Mouse (Mus musculus): ENCODE results near the gene Zfp92. TPM values are rescaled to one million over a fixed set of nuclear protein-coding genes. Genes with fewer than 3 reads are reported as not detected.

Zfp92 gene
- polyA plus RNA-seq, 1 experiment from 2014 or later, result 0.21 TPM

DNA sequence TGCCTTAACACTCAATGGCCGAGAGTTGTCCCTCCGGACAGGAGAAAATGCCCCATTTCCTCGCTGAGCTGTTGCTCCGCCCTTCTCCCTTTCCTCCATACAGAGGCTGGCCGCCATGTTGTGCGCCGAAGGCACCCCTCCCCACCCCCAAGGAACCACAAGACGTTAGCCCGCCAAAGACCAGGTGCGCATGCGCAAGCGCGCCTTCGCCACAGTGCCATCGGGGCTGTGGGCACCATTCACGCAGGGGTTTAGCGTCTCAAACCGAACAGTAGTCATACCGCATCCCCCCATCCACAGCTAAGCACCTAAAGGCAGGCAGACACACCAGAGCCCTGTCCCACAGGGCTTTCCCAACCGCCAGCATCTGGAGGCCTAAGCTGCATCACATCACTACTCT is 9.9 kb upstream of the Zfp92 start:
- WGBS, result 90% methylated on average over 19 of the region's 20 CpGs
- no peaks in the 10 kb centered on the region for H3K36me3 ChIP-seq (ENCODE audit: control insufficient read depth, insufficient read depth)
- no peak overlapping the region for H3K27ac ChIP-seq (ENCODE audit: low read depth, low read length)
- H3K9me3 ChIP-seq (ENCODE audit: control insufficient read depth), result no peaks in the 10 kb centered on the region
- no peaks in the 10 kb centered on the region for H3K27me3 ChIP-seq (replicated peaks; ENCODE audit: control insufficient read depth, insufficient read depth, low read length)
- H3K9ac ChIP-seq (ENCODE audit: low read depth, low read length), result no peak overlapping the region
- no peak overlapping the region for H3K4me2 ChIP-seq (replicated peaks; ENCODE audit: low read depth)
- no peak overlapping the region for H3K4me3 ChIP-seq (ENCODE audit: low read depth, low read length)
- no peak for ATAC-seq
- no peak for TF ChIP-seq CTCF (IDR thresholded peaks at IDR 0.05; ENCODE audit: low read depth)
- H3K4me1 ChIP-seq (replicated peaks; ENCODE audit: control insufficient read depth, insufficient read depth, low read length), result no peaks in the 10 kb centered on the region

DNA sequence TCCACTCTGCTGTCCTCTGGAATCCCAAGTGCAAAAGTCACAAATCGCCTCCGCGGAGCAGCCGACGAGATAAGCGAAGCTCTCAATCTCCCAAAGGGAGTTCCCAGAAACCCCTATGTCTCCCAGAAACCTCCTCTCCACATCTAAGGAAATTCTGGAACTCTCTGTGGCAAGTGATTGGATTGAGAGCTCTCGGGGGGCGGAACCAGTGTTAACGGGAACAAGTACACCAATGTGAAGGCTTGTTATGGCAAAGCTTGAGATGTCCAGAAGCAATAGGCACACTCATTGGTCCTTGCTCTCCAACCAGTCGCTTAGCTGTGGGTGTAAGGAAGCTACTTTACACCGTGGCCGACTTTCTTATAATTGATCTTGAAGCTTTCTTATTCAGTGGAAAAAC is 9.3 kb upstream of the Zfp92 start:
- TF ChIP-seq CTCF (IDR thresholded peaks at IDR 0.05; ENCODE audit: low read depth), result no peak
- ATAC-seq, result no peak
- H3K36me3 ChIP-seq (ENCODE audit: control insufficient read depth, insufficient read depth), result no peaks in the 10 kb centered on the region
- H3K4me3 ChIP-seq (ENCODE audit: low read depth, low read length), result no peak overlapping the region
- no peaks in the 10 kb centered on the region for H3K4me1 ChIP-seq (replicated peaks; ENCODE audit: control insufficient read depth, insufficient read depth, low read length)
- WGBS, result 93% methylated on average over 12 of the region's 12 CpGs
- H3K27me3 ChIP-seq (replicated peaks; ENCODE audit: control insufficient read depth, insufficient read depth, low read length), result no peaks in the 10 kb centered on the region
- H3K4me2 ChIP-seq (replicated peaks; ENCODE audit: low read depth), result no peak overlapping the region
- H3K9ac ChIP-seq (ENCODE audit: low read depth, low read length), result no peak overlapping the region
- H3K27ac ChIP-seq (ENCODE audit: low read depth, low read length), result no peak overlapping the region
- H3K9me3 ChIP-seq (ENCODE audit: control insufficient read depth), result no peaks in the 10 kb centered on the region

DNA sequence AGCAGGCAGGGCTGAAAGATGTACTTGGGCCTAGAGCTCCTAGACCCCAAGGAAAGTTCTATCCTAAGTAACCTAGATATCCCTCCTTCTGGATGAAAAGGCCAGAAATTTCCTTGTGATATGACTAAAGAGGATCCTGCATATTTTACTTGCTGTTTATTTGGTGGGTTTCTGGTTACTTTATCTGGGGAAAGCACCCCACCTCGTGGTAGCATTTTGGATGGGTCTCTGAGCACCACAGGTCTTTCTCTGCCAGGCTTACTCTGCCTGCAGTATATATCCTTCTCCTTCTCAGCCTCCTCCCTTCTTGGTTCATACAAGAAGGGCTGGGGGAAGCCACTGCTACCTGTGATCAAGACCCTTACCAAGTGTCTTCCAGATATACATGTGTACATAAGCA is 1.9 kb downstream of the Zfp92 start:
- H3K4me2 ChIP-seq (replicated peaks; ENCODE audit: low read depth), result no peak overlapping the region
- no peaks in the 10 kb centered on the region for H3K27me3 ChIP-seq (replicated peaks; ENCODE audit: control insufficient read depth, insufficient read depth, low read length)
- H3K9me3 ChIP-seq (ENCODE audit: control insufficient read depth), result no peaks in the 10 kb centered on the region
- no peak for ATAC-seq
- no peak for TF ChIP-seq CTCF (IDR thresholded peaks at IDR 0.05; ENCODE audit: low read depth)
- H3K36me3 ChIP-seq (ENCODE audit: control insufficient read depth, insufficient read depth), result no peaks in the 10 kb centered on the region
- no peak overlapping the region for H3K27ac ChIP-seq (ENCODE audit: low read depth, low read length)
- WGBS, result 19% methylated on average over 1 of the region's 1 CpGs
- H3K9ac ChIP-seq (ENCODE audit: low read depth, low read length), result no peak overlapping the region
- no peaks in the 10 kb centered on the region for H3K4me1 ChIP-seq (replicated peaks; ENCODE audit: control insufficient read depth, insufficient read depth, low read length)
- H3K4me3 ChIP-seq (ENCODE audit: low read depth, low read length), result no peak overlapping the region

DNA sequence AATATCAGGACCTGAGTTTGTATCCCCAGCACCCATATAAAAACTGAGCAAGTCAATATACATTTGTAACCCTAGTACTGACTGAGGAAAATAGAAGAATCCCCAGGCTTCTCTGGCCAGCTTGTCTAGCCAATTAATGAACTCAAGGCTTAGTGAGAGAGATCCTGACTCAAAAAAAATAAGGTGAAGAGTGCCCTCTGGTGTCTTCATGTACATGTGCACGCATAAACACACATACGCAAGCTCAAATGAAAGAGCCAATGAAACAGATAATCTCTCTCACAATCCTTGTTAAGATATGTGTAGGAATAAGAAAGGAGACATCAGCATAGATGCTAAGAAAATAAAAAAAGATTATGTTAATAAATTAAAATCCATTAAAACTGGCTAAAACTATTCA is 19.1 kb downstream of the Zfp92 start:
- no peak for ATAC-seq
- Histone ChIP-seq H3K4me2 (replicated peaks; ENCODE audit: low read depth) (no peak overlapping the region), H3K36me3 (ENCODE audit: control insufficient read depth, insufficient read depth) (no peaks in the 10 kb centered on the region), H3K4me1 (replicated peaks; ENCODE audit: control insufficient read depth, insufficient read depth, low read length) (no peaks in the 10 kb centered on the region), H3K27ac (ENCODE audit: low read depth, low read length) (no peak overlapping the region), H3K4me3 (ENCODE audit: low read depth, low read length) (no peak overlapping the region), H3K9ac (ENCODE audit: low read depth, low read length) (no peak overlapping the region), H3K27me3 (replicated peaks; ENCODE audit: control insufficient read depth, insufficient read depth, low read length) (no peaks in the 10 kb centered on the region), H3K9me3 (ENCODE audit: control insufficient read depth) (no peaks in the 10 kb centered on the region)
- TF ChIP-seq CTCF (IDR thresholded peaks at IDR 0.05; ENCODE audit: low read depth), result peak; percentile 57
- 84% methylated on average over 2 of the region's 2 CpGs for WGBS

DNA sequence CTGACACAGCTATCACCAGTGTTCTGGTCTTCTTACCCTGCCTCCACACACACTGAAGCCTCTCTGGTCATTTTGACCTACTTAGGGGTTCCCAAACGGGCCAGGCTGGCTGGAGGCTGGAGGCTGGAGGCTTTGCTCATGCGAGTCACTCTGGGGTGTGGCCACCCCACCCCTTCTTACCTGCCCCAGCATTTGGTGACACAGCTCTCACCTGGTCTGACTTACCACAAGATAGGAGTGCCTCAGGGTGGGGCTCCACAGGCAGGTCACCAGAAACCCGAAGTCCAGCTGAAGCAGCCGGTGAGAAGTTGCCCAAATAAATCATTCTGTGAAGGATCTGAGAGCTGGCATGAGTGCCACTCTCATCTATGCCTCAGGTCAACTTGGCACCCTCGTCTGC is 22.0 kb downstream of the Zfp92 start:
- no peak overlapping the region for H3K27ac ChIP-seq (ENCODE audit: low read depth, low read length)
- H3K36me3 ChIP-seq (ENCODE audit: control insufficient read depth, insufficient read depth), result no peaks in the 10 kb centered on the region
- no peak for TF ChIP-seq CTCF (IDR thresholded peaks at IDR 0.05; ENCODE audit: low read depth)
- H3K4me1 ChIP-seq (replicated peaks; ENCODE audit: control insufficient read depth, insufficient read depth, low read length), result no peaks in the 10 kb centered on the region
- H3K9me3 ChIP-seq (ENCODE audit: control insufficient read depth), result no peaks in the 10 kb centered on the region
- 55% methylated on average over 5 of the region's 5 CpGs for WGBS
- H3K27me3 ChIP-seq (replicated peaks; ENCODE audit: control insufficient read depth, insufficient read depth, low read length), result no peaks in the 10 kb centered on the region
- no peak overlapping the region for H3K4me3 ChIP-seq (ENCODE audit: low read depth, low read length)
- H3K4me2 ChIP-seq (replicated peaks; ENCODE audit: low read depth), result no peak overlapping the region
- H3K9ac ChIP-seq (ENCODE audit: low read depth, low read length), result no peak overlapping the region
- ATAC-seq, result no peak

DNA sequence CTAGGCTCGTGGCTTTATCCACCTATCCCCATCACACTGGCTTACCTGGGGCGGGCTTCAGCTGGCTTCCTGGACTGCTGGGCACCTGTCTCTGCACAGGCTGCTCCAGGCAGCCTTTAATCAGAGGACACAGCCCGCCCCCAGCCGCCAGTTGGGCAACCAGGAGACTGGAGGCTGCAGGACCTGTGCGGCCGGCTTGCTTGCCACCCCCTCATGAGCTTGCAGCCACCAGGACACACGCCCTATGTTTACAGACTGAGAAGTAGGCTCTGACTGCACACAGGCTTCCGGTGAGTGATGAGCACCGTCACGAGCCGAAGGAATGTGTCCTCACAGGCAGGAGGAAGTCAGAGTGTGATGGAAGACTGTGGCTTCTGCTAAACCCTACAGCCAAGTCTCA is 24.4 kb downstream of the Zfp92 start, which contains the start of gene Trex2:
Trex2 (minus strand) TSS at position 93 of the 400 bp plus-strand sequence.
- WGBS, result 54% methylated on average over 11 of the region's 11 CpGs
- no peak for ATAC-seq
- no peak within 1 kb of the TSS for H3K27ac ChIP-seq (ENCODE audit: low read depth, low read length)
- H3K9me3 ChIP-seq (ENCODE audit: control insufficient read depth), result no peaks in the 10 kb centered on the region
- TF ChIP-seq CTCF (IDR thresholded peaks at IDR 0.05; ENCODE audit: low read depth), result no peak
- no peak within 1 kb of the TSS for H3K4me2 ChIP-seq (replicated peaks; ENCODE audit: low read depth)
- no peaks in the 10 kb centered on the region for H3K36me3 ChIP-seq (ENCODE audit: control insufficient read depth, insufficient read depth)
- H3K4me3 ChIP-seq (ENCODE audit: low read depth, low read length), result no peak within 1 kb of the TSS
- H3K4me1 ChIP-seq (replicated peaks; ENCODE audit: control insufficient read depth, insufficient read depth, low read length), result no peaks in the 10 kb centered on the region
- no peak within 1 kb of the TSS for H3K9ac ChIP-seq (ENCODE audit: low read depth, low read length)
- H3K27me3 ChIP-seq (replicated peaks; ENCODE audit: control insufficient read depth, insufficient read depth, low read length), result no peaks in the 10 kb centered on the region

DNA sequence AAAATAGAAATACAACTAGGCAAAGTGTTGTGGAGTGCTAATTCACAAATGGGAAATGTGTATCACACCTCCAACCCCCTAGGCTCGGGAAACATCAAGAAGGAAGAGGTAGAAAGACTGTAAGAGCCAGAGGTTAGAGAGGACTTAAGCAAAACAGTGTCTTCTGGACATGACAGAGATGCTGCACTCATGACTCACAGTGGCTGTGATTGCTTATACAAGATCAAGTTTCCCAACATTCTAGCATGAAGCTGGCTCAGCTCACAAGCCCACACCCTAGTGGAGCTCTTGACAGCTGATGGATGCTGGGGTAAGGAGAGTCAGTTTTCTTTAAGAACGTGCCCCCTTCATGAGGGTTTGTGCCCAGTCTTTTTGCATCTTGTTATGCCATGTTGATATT is 30.5 kb downstream of the Zfp92 start:
- no peaks in the 10 kb centered on the region for H3K36me3 ChIP-seq (ENCODE audit: control insufficient read depth, insufficient read depth)
- H3K9me3 ChIP-seq (ENCODE audit: control insufficient read depth), result no peaks in the 10 kb centered on the region
- no peak overlapping the region for H3K9ac ChIP-seq (ENCODE audit: low read depth, low read length)
- 67% methylated on average over 2 of the region's 2 CpGs for WGBS
- H3K4me3 ChIP-seq (ENCODE audit: low read depth, low read length), result no peak overlapping the region
- no peak overlapping the region for H3K27ac ChIP-seq (ENCODE audit: low read depth, low read length)
- H3K4me2 ChIP-seq (replicated peaks; ENCODE audit: low read depth), result no peak overlapping the region
- H3K27me3 ChIP-seq (replicated peaks; ENCODE audit: control insufficient read depth, insufficient read depth, low read length), result no peaks in the 10 kb centered on the region
- no peak for ATAC-seq
- H3K4me1 ChIP-seq (replicated peaks; ENCODE audit: control insufficient read depth, insufficient read depth, low read length), result no peaks in the 10 kb centered on the region
- TF ChIP-seq CTCF (IDR thresholded peaks at IDR 0.05; ENCODE audit: low read depth), result no peak
